Mouse (Mus musculus) liver, embryonic 15.5 days (tissue): ENCODE measurements around the gene Apoc1. TPM values are rescaled to one million over a fixed set of nuclear protein-coding genes. Genes with fewer than 3 reads are reported as not detected.

Experiments used
- ATAC-seq: fragments of 200-750 bp; cut with Nextera tagmentation; 2 replicates; pipeline ENCODE4 v1.8.0; 2017; ENCODE audit warnings: moderate number of reproducible peaks, mild to moderate bottlenecking, moderate library complexity; ENCODE audit not compliant: insufficient read depth
- H3K27ac ChIP-seq: fragments of 300-500 bp; sonication (generic); replicated peaks from 2 replicates; pipeline ENCODE4 v1.5.1; 2015; ENCODE audit warnings: mild to moderate bottlenecking, inconsistent platforms
- H3K27me3 ChIP-seq: fragments of 300-500 bp; sonication (generic); 2 replicates; pipeline ENCODE4 v1.6.1; 2015; ENCODE audit warnings: mild to moderate bottlenecking, inconsistent platforms
- H3K36me3 ChIP-seq: fragments of 300-500 bp; sonication (generic); replicated peaks from 2 replicates; pipeline ENCODE4 v1.6.1; 2015; ENCODE audit warnings: moderate library complexity, mild to moderate bottlenecking, inconsistent platforms
- H3K4me1 ChIP-seq: fragments of 300-500 bp; sonication (generic); replicated peaks from 2 replicates; pipeline ENCODE4 v1.6.1; 2015; ENCODE audit warnings: inconsistent platforms
- H3K4me2 ChIP-seq: fragments of 300-500 bp; sonication (generic); 2 replicates; pipeline ENCODE4 v1.6.1; 2015; ENCODE audit warnings: moderate library complexity, mild to moderate bottlenecking, inconsistent platforms
- H3K4me3 ChIP-seq: fragments of 300-500 bp; sonication (generic); replicated peaks from 2 replicates; pipeline ENCODE4 v1.5.1; 2015; ENCODE audit warnings: mild to moderate bottlenecking, inconsistent platforms
- H3K9ac ChIP-seq: fragments of 300-500 bp; sonication (generic); 2 replicates; pipeline ENCODE4 v1.6.1; 2015; ENCODE audit warnings: moderate library complexity, mild to moderate bottlenecking, inconsistent platforms
- H3K9me3 ChIP-seq: fragments of 300-500 bp; sonication (generic); replicated peaks from 2 replicates; pipeline ENCODE4 v1.6.1; 2016; ENCODE audit warnings: inconsistent platforms
- WGBS: fragments of 180-500 bp; shearing (Covaris S2); methylation state at CpG from one replicate; pipeline ENCODE4 v1.1.7; 2015; ENCODE audit warnings: mixed read lengths; ENCODE audit not compliant: insufficient replicate concordance; 5-methylcytosine and 5-hydroxymethylcytosine counted together
- polyA plus RNA-seq: library from polyadenylated mRNA; unstranded; fragments of >200 nt; fragmentation: Nextera tagmentation; extraction: Ambion mirVana; gene quantifications from 2 replicates; pipeline ENCODE4 v1.2.1, GENCODE M21; 2015

Apoc1 gene
- polyA plus RNA-seq, 1 experiment from 2014 or later, result 611 TPM

DNA sequence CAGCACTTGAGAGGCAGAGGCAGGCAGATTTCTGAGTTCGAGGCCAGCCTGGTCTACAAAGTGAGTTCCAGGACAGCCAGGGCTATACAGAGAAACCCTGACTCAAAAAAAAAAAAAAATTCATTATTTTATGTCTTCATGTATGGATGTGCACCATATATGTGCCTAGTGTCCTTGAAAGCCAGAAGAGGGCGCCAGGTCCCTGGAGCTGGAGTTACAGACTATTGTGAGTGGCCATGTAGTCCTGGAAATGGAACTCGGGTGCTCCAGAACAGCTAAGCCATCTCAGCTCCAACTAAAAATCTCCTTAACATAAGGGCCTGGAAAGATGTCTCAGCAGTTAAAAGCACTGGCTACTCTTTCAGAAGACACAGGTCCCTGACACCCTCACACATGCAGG is 25.7 kb downstream of the Apoc1 start:
- H3K4me3 ChIP-seq, result no peak overlapping the region
- H3K9me3 ChIP-seq, result no peaks in the 10 kb centered on the region
- no peak overlapping the region for H3K4me2 ChIP-seq
- no peak overlapping the region for H3K27ac ChIP-seq
- H3K4me1 ChIP-seq, result peaks cover 47% of the 10 kb centered on the region
- 61% methylated on average over 3 of the region's 3 CpGs for WGBS
- ATAC-seq, result no peak
- peaks cover 10% of the 10 kb centered on the region for H3K36me3 ChIP-seq
- no peak overlapping the region for H3K9ac ChIP-seq
- no peaks in the 10 kb centered on the region for H3K27me3 ChIP-seq

DNA sequence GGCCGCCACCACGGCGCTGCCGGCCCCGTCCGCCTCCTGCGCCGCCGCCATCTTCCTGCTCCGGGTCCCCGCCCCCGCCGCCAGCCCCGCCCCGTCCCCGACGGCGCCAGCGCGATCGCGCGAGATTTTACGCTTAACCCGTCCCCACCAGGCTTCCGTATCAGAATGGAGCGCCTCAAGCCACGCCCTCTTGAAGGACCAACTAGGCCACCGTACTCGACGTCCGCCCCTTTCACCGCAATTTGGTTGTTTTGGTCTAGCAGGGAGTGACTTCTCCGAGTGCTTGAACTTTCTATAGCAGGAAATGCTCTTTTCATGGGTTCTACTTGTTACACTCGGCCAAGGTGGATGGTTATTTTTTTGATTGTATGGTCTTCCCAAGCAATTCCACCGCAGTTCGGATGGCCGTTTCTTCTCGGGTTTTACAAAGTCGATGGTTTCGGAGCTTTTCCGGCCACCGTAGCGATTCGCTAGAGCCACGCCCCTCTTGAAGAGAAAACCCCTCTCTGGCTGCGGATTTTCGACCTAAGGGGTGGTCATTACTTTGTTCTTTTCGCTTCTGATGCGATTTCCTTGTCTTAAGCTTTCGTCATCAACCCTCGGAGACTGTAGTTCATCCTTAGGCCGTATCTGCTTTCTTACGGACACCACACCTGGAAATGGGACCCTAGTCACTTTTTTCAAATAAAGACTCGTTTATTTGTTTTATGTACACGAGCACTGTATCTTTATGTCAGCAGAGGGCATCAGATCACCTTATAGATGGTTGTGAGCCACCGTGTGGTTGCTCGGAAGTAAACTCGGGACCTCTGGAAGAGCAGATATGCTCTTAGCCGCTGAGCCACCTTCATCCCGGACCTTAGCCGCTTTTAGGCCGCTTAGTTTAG is 27.3 kb downstream of the Apoc1 start, which contains the start of gene Clptm1:
Clptm1 (minus strand) TSS at position 79 of the 887 bp plus-strand sequence.
- ATAC-seq, result peak; percentile 83
- Histone ChIP-seq H3K4me3 (peak within 1 kb of the TSS; percentile 83), H3K4me1 (peaks cover 47% of the 10 kb centered on the region), H3K27me3 (no peaks in the 10 kb centered on the region), H3K9me3 (no peaks in the 10 kb centered on the region), H3K4me2 (peak within 1 kb of the TSS; percentile 83), H3K9ac (peak within 1 kb of the TSS; percentile 89), H3K36me3 (peaks cover 13% of the 10 kb centered on the region), H3K27ac (peak within 1 kb of the TSS; percentile 94)
- under 1% methylated on average over 63 of the region's 63 CpGs for WGBS

DNA sequence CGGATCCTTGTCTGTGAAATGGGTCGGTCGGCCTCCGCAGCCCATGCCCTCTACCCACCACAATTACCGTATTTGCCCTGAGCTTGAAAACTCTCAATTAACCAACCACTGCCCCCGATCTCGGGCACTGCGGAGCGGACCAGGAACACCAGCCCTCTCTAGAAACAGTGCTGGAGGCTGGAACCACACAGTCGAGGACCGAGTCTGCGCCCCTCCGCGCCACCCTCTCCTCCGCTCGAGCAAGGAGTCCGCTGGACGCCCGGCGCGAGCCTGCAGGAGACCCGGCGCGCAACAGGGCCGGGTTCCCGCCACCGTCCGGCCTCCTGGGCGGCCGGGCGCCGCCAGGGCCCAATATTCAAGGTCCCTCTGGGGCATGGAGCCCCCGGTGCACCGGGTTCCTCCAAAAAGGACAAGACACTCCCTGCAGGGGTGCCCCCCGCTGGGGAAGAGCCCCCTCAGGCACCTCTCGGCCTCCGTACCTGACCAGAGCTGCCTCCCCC is 28.0 kb downstream of the Apoc1 start:
- WGBS, result under 1% methylated on average over 35 of the region's 37 CpGs
- Histone ChIP-seq H3K36me3 (peaks cover 20% of the 10 kb centered on the region), H3K27me3 (no peaks in the 10 kb centered on the region), H3K9me3 (no peaks in the 10 kb centered on the region), H3K4me1 (peaks cover 42% of the 10 kb centered on the region), H3K4me3 (peak overlapping the region; percentile 83), H3K27ac (peak overlapping the region; percentile 75), H3K4me2 (peak overlapping the region; percentile 83), H3K9ac (peak overlapping the region; percentile 89)
- ATAC-seq, result peak; percentile 55

DNA sequence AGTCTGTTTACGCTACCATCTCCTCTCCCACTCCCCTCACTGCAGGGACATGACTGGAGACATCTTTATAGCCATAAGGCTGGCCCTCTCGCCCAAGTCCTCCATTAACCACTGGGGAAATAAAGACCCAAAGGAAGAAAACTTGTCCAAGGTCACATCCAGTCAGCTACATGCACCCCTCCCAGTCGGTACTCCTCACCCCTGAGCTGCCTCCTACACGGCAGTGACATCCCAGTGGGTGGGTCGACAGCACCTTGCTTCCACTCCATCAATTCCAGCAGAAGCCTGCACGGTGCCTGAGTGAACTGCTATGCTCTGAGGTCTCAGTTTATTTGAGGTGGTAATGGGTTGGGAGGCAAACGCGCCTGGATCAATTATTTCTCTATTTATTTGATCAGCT is 28.5 kb downstream of the Apoc1 start:
- Histone ChIP-seq H3K4me2 (peak overlapping the region; percentile 83), H3K27ac (peak overlapping the region; percentile 75; the same call in 1 of the 2 replicates), H3K4me3 (peak overlapping the region; percentile 83), H3K9me3 (no peaks in the 10 kb centered on the region), H3K36me3 (peaks cover 25% of the 10 kb centered on the region), H3K4me1 (peaks cover 36% of the 10 kb centered on the region), H3K27me3 (no peaks in the 10 kb centered on the region), H3K9ac (peak overlapping the region; percentile 89)
- 13% methylated on average over 8 of the region's 8 CpGs for WGBS
- no peak for ATAC-seq

DNA sequence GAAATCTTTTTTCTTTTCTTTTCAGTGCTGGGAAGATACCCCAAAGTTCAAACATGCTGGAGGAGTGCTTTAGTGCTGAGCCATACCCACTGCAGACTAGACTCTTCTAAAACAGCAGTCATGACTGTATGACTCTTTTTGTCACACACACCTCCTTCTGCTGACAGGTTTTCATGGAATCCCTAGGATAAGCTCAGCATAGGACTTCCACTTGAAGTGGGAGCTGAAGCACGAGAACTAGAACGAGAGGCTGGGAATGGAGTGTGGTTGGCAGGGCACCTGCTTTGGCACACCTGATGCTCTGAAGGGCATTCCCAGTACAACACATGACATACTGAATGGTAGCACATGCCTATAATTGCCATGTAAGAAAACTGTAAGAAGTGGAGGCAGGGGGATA is 39.8 kb downstream of the Apoc1 start:
- no peak overlapping the region for H3K27ac ChIP-seq
- ATAC-seq, result no peak
- H3K36me3 ChIP-seq, result peaks cover 83% of the 10 kb centered on the region
- H3K4me2 ChIP-seq, result no peak overlapping the region
- H3K4me3 ChIP-seq, result no peak overlapping the region
- H3K27me3 ChIP-seq, result no peaks in the 10 kb centered on the region
- no peaks in the 10 kb centered on the region for H3K9me3 ChIP-seq
- WGBS, result 85% methylated on average over 2 of the region's 2 CpGs
- H3K4me1 ChIP-seq, result peaks cover 21% of the 10 kb centered on the region
- no peak overlapping the region for H3K9ac ChIP-seq

DNA sequence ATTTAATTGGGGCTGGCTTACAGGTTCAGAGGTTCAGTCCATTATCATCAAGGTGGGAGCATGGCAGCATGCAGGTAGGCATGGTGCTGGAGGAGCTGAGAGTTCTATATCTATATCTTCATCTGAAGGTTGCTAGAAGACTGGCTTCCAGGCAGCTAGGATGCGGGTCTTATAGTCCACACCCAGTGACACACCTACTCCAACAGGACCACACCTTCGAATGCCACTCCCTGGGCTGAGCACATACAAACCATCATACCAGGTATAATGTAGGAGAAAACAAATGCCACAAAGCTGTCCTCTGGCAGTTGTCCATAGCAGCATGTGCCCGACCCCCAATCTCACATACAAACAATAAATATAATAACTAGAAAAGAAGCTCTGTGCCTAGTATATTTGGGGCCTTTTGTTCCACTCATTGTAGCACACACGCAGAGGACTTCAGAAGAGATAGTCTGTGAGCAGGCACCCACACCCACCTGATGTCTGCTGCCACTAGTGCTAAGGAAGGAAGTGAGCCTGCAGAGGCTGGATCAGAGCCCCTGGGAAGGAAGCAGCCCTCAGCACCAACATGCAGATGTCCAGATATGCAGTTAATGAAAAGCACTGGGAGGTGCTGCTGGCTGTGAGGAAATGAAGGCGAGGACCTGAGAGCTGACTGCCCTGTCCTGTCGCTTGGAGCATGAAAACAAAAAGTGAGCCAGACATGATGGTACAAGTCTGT is 41.2 kb downstream of the Apoc1 start:
- H3K4me1 ChIP-seq, result peaks cover 21% of the 10 kb centered on the region
- H3K27me3 ChIP-seq, result no peaks in the 10 kb centered on the region
- 42% methylated on average over 6 of the region's 6 CpGs for WGBS
- no peak overlapping the region for H3K9ac ChIP-seq
- H3K27ac ChIP-seq, result peak overlapping the region; percentile 25; the same call in 1 of the 2 replicates
- H3K4me3 ChIP-seq, result no peak overlapping the region
- H3K36me3 ChIP-seq, result peaks cover 93% of the 10 kb centered on the region
- H3K4me2 ChIP-seq, result 0 out of 2 replicates have a peak overlapping the region, but pooled peaks have one; percentile 2
- no peaks in the 10 kb centered on the region for H3K9me3 ChIP-seq
- ATAC-seq, result peak; percentile 58

DNA sequence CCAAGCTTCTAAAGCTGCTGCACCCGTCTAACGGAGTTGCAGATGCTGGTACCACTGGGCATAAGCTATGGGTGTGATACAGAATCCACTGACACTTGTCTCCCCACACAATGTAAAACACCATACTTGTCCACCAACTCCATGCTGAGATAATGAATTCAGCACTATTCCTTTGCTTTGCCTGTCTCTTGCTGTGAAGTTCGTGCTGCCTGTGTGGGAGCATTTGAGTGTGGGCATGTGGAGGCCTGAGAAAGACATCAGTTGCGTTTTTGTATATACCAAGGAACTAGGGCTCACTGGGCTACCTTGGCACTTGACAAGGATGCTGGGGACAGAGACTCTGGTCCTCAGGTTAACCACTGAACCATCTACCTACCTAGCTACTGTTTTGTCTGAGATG is 51.2 kb downstream of the Apoc1 start:
- ATAC-seq, result no peak
- H3K4me3 ChIP-seq, result no peak overlapping the region
- H3K27me3 ChIP-seq, result no peaks in the 10 kb centered on the region
- no peaks in the 10 kb centered on the region for H3K4me1 ChIP-seq
- peaks cover 100% of the 10 kb centered on the region for H3K36me3 ChIP-seq
- 85% methylated on average over 4 of the region's 4 CpGs for WGBS
- H3K9ac ChIP-seq, result no peak overlapping the region
- H3K9me3 ChIP-seq, result no peaks in the 10 kb centered on the region
- no peak overlapping the region for H3K4me2 ChIP-seq
- H3K27ac ChIP-seq, result no peak overlapping the region

Other genes starting within 250 kb of the Apoc1 start
- 1.2 and 1.6 TPM in 2 replicates for gene Mark4, start 233.8 kb downstream of the Apoc1 start, polyA plus RNA-seq
- gene Exoc3l2, start 229.3 kb downstream of the Apoc1 start, polyA plus RNA-seq, result 0.85 and 1.2 TPM in 2 replicates
- 0.79 and 1.1 TPM in 2 replicates for gene Bloc1s3, start 184.3 kb downstream of the Apoc1 start, polyA plus RNA-seq
- 41.2 and 42.0 TPM in 2 replicates for gene Trappc6a, start 184.3 kb downstream of the Apoc1 start, polyA plus RNA-seq
- not detected in 2 replicates for gene Nkpd1, start 174.8 kb downstream of the Apoc1 start, polyA plus RNA-seq
- 10.2 and 15.7 TPM in 2 replicates for gene Ppp1r37, start 129.6 kb downstream of the Apoc1 start, polyA plus RNA-seq
- gene Zfp296, start 115.4 kb downstream of the Apoc1 start, polyA plus RNA-seq, result 0.60 and 0.81 TPM in 2 replicates
- gene Gemin7, start 115.1 kb downstream of the Apoc1 start, polyA plus RNA-seq, result 79.6 and 90.9 TPM in 2 replicates
- gene Clasrp, start 88.2 kb downstream of the Apoc1 start, polyA plus RNA-seq, result 12.2 and 13.4 TPM in 2 replicates
- 1.7 TPM in 2 replicates for gene Relb, start 63.2 kb downstream of the Apoc1 start, polyA plus RNA-seq
- 48.3 and 48.8 TPM in 2 replicates for gene Clptm1, start 27.6 kb downstream of the Apoc1 start, polyA plus RNA-seq
- gene Apoc2, start 14.7 kb downstream of the Apoc1 start, polyA plus RNA-seq, result 1,160 and 1,332 TPM in 2 replicates
- gene Gm44805, start 11.2 kb downstream of the Apoc1 start, polyA plus RNA-seq, result 22.2 and 29.1 TPM in 2 replicates
- 273 and 372 TPM in 2 replicates for gene Apoc4, start 11.2 kb downstream of the Apoc1 start, polyA plus RNA-seq
- gene Apoe, start 6.5 kb upstream of the Apoc1 start, polyA plus RNA-seq, result 2,704 and 3,478 TPM in 2 replicates
- gene Tomm40, start 22.8 kb upstream of the Apoc1 start, polyA plus RNA-seq, result 87.2 and 91.8 TPM in 2 replicates
- gene Nectin2, start 57.8 kb upstream of the Apoc1 start, polyA plus RNA-seq, result 15.2 and 19.5 TPM in 2 replicates
- gene Bcam, start 78.4 kb upstream of the Apoc1 start, polyA plus RNA-seq, result 10.3 and 11.3 TPM in 2 replicates
- 3.5 and 3.8 TPM in 2 replicates for gene Cblc, start 104.1 kb upstream of the Apoc1 start, polyA plus RNA-seq
- gene Bcl3, start 130.1 kb upstream of the Apoc1 start, polyA plus RNA-seq, result 4.7 and 5.3 TPM in 2 replicates
- gene Gm19345, start 159.3 kb upstream of the Apoc1 start, polyA plus RNA-seq, result not detected in 2 replicates
- gene Ceacam16, start 168.6 kb upstream of the Apoc1 start, polyA plus RNA-seq, result not detected in 2 replicates
- gene Ceacam19, start 195.3 kb upstream of the Apoc1 start, polyA plus RNA-seq, result not detected in 2 replicates
- 2.8 and 3.4 TPM in 2 replicates for gene Pvr, start 228.5 kb upstream of the Apoc1 start, polyA plus RNA-seq